Mouse (Mus musculus): ENCODE measurements at regions not wholly inside any gene's neighbourhood (a gene's known extent, or its start where the extent isn't known, plus 50 kb on each side); places are given as distances from the start of the nearest gene placed in this dataset.

DNA sequence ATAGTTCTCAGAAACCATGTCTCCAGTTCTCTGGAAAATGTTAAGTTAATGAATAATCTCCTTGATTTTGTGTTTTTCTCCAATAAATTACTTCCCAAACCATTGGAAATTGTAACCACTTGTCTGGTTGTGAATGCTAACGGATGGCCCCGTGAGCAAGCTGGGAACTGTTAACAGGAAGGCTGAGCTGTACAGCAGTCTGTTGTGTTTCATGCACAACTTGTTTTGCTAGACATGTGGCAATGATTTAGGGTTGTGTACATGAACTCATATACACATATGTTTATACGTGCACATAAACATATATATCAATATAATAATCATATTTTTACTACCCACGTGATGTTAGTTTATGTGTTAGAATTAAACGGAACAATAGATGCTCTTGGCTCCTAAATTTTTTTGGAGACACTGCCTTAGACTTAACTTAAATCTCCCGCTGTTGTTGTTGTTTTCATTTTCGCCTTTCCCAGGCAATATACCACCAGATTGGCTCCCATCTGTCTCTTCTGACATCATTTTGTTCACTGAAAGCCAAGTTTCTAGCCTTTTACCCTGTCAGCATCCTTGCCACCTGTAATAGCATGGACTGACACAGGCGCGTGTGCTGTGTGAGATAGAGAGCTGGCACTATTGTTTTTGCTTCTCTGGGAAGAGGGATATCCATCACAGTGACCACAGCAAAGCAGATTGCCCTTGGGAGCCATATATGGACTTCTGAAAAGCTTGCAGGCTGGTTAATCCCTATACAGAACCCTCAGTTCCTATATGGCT is 231.6 kb downstream of the Fzd1 start:
- TF ChIP-seq POLR2A (IDR thresholded peaks at IDR 0.05; ENCODE audit: control insufficient read depth, low read depth, low read length) (no peak), CTCF (IDR thresholded peaks at IDR 0.05; ENCODE audit: control insufficient read depth, insufficient read depth, insufficient replicate concordance, low read depth, low read length) (no peak)
